Mouse (Mus musculus): ENCODE results near the gene Enc1.
A peak's percentile ranks its signal among the peaks of the same experiment; 100 is the strongest.

Enc1 gene

DNA sequence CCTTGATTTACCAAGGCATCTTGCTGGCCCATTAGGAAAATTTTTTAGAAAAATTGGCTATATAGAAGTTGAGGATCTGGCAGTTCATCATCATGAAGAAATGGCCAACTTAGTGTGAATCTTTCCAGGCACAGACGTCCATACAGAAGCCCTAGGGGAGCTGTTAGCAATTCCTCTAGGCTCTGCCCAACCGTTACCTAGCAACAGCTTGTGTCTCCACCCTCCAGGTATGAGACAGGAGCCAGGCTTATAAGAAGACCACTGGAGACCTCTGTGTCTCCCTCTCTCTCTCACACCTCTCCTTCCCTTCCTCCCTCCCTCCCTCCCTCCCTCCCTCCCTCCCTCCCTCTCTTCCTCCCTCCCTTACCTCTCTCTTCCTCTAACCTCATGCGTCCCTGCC lies 49.8 kb downstream of the Enc1 start:
- no peak for DNase-seq (ENCODE audit: low read depth, low spot score)

DNA sequence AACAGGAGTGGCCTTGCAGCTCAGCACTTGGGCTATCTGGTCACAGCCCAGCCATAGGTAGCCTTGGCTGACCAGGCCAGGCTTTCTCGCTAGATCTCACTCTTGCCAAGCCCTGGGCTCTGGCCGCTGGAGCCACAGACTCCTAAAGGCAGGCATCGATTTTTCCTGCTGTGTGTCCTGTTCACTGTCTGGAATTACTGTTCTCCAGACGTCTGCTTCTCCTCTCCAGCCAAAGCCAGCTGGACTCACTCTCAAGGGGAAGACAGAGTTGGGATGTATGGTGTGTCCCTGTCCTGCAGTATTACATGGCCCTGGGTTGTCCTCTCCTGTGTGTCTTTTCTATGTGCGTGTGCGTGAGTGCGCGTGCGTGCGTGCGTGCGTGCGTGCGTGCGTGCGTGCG lies 50.4 kb downstream of the Enc1 start:
- no peak for DNase-seq (ENCODE audit: low read depth, low spot score)

DNA sequence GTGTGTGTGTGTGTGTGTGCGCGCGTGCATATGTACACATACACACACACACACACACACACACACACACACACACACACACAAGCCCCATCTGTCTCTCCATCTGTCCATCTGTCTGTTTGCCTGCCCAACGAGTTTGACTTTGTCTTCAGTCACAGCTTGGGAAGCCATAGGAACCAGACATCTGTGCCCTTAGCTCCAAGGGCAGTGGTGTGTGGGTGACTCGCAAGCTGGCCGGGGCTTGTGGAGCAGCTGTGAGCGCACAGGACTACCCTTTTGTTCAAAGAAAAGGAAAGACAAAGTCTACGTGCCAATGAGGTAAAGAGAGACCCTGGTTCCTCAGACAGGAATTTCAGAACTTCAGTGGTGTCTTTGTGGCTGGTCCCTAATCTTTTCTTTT lies 51.1 kb downstream of the Enc1 start:
- DNase-seq (ENCODE audit: low read depth, low spot score): no peak

DNA sequence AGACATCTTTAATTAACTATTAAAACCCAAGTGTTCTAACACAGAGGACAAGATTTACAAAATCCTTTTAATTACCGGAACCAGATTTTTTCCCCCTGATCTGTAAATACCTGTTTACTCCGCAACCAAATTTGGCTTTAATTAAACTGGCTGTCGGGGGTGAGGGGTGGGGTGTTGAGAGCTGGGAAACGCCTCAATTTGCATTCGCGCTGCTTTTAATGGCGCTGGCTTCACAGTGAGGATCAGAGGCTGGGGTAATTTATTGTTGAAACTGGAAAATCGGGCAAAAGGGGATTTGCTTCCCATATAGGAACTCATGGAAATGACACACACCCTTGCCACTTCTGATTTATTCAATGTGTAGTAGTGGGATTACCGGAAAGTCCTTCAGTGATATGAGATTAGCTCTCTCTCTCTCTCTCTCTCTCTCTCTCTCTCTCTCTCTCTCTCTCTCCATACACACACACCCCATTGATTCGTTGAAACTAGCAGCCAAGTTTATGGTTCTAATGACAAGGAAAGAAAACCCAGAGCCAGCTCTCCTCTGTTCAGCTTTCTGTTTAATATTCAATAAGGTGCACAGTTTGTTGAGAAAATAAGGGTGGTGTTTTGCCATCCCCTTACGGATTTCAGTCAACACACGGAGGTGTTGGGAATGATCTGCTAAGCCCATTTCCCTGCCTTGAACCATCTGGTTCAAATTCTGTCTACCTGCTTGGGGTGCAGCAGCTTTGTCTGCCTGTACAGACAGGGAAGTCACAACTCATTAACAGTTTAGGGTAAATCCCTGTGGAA lies 51.7 kb downstream of the Enc1 start:
- DNase-seq (ENCODE audit: low read depth, low spot score): no peak

GRCm38 (mm10) chr13:97295101-97295852 lies 54.4 kb downstream of the Enc1 start:
- peak; percentile 59 for DNase-seq (ENCODE audit: low read depth, low spot score)

- DNase-seq (ENCODE audit: low read depth, low spot score): no peak
Observed at GRCm38 (mm10) chr13:97295853-97296219, 54.9 kb downstream of the Enc1 start.

DNA sequence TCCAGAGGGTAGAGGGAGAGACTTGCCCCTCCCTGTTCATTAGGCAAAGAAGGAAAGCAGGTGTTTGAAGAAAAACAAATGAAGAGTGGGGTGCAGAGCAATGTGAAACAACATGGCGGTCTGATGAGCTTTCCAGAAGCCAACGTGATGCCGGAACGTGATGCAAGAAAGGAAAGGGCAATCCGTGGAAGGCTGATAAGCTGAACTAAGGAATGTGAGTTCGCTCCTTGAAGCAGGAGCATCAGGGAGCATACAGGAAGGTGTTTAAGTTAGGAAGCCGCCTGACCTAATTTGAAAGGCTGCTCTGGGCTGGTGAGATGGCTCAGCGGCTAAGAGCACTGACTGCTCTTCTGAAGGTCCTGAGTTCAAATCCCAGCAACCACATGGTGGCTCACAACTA lies 55.4 kb downstream of the Enc1 start:
- DNase-seq (ENCODE audit: low read depth, low spot score): no peak

DNA sequence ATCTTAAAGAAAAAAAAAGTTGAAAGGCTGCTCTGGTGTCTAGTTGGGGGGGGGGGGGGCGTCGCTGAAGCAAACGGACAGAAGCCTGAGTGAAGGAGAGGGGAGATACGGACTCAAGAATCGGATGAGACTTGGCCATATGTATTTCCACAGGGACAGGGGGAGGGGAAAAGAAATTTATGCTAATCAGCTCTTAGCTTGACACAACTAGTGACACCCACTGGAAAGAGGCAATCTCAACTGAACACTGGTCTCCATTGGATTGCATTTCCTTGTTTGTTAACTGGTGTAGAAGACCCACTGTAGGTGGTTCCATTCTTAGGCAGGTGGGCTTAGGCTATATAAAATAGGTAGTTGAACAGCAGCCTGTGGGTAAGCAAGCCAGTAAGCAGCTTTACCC lies 55.9 kb downstream of the Enc1 start:
- no peak for DNase-seq (ENCODE audit: low read depth, low spot score)

- DNase-seq (ENCODE audit: low read depth, low spot score): no peak
Observed at GRCm38 (mm10) chr13:97297418-97298050, 56.6 kb downstream of the Enc1 start.

DNA sequence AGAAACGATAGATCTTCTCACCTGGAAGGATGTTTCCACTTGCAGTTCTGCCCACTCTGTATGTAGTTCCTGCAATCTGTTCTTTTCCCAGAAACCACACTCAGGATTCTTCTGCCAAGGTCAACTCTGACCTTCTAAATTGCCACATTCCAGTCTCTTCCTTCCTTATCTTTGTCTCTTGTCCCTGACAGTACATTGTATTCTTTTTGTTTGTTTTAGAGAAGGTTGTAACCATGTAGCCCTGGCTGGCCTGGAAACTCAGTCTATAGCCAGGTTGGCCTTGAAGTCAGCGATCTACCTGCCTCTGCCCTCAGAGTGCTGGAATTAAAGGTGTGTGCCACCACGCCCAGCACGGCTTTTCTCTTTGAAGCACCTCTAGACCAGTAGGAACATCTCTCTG lies 58.0 kb downstream of the Enc1 start:
- no peak for DNase-seq (ENCODE audit: low read depth, low spot score)

DNA sequence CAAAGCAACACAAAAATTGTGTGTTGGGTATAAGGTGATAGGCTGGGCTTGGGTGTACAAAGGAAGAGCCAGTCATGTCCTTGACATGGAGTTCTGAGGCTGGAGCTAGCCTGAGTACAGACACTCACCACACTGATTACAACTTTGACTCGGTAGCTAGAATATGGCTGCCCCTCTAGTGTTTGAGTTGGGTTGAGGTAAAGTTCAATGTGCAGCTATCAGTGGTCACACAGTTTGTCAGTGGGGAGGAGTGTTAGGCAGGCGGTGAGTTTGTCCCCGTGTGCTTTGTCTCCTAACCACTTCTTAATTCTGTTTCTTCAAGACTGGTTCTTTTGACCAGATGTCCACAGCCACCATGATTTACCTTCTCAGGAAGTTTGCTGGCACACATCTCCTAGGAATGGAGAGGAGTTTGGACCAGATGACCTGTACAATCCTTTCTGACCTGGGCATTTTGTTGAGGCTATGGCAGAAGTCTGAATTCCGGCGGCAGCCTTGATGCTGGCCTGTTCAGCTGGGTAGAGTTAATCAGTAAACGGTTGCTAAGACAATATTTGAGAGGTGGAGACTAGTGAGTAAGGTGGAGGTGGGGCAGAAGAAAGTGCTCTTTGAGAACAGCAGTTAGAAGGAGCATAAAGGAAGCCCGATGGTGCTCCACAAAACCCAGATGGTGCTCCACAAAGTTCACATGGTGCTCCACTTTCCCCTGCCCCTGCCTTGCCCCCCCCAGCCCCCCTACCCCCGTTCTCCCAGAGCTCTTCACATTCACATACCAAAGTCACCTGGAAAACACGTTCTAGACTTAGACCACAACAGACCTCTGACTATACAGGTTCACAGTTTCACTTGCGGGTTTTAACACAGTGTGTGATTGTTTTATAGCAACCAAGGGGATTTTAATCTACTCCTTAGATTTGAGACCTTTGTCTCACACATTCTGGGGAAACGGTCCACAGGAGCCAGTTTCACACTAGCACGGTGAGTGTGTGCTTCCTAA lies 59.3 kb downstream of the Enc1 start:
- no peak for DNase-seq (ENCODE audit: low read depth, low spot score)
